Mouse (Mus musculus) MEL (cell line): ENCODE data around the gene Irgm1. TPM values are rescaled to one million over a fixed set of nuclear protein-coding genes. Genes with fewer than 3 reads are reported as not detected.
"Not testable (repeated sequence)": the region's sequence is repeated elsewhere in the genome, so short reads cannot be mapped to it uniquely, and the experiment has no call there.

Experiments used
- DNase-seq: peaks from one replicate; pipeline ENCODE4 v3.0.0; 2011; ENCODE audit warnings: low read depth, low spot score
- H3K27ac ChIP-seq: 2 replicates; pipeline ENCODE4 v1.5.1; 2012; ENCODE audit warnings: low read depth, mild to moderate bottlenecking, control low read depth, low read length, moderate library complexity; ENCODE audit not compliant: control insufficient read depth
- H3K27me3 ChIP-seq, 2 experiments: fragments of 150-350 bp in 1 of 2; sonication (generic) in 1 of 2; 2 replicates each; pipeline ENCODE4 v1.6.1; 2012; ENCODE audit warnings: low read length in 2 of 2, mild to moderate bottlenecking in 2 of 2, improper control_type of control experiment in 1 of 2, moderate library complexity in 1 of 2; ENCODE audit not compliant: insufficient read depth in 2 of 2, control insufficient read depth in 1 of 2
- H3K36me3 ChIP-seq, 2 experiments: 2 replicates each; pipeline ENCODE4 v1.6.1; 2012 to 2014; ENCODE audit warnings: low read length in 2 of 2, improper control_type of control experiment in 1 of 2, inconsistent platforms in 1 of 2, mild to moderate bottlenecking in 1 of 2; ENCODE audit not compliant: insufficient read depth in 2 of 2, control insufficient read depth in 1 of 2
- H3K4me1 ChIP-seq, 2 experiments: fragments of 150-350 bp in 1 of 2; sonication (generic) in 1 of 2; 2 replicates each; pipeline ENCODE4 v1.6.1; 2012; ENCODE audit warnings: low read length in 2 of 2, improper control_type of control experiment in 1 of 2, mild to moderate bottlenecking in 1 of 2; ENCODE audit not compliant: insufficient read depth in 2 of 2, control insufficient read depth in 1 of 2
- H3K4me3 ChIP-seq, 2 experiments: fragments of 150-350 bp in 1 of 2; sonication (generic) in 1 of 2; 2 replicates each; pipeline ENCODE4 v1.5.1; 2012; ENCODE audit warnings: low read depth in 2 of 2, low read length in 2 of 2, mild to moderate bottlenecking in 2 of 2, moderate library complexity in 2 of 2, control low read depth in 1 of 2, improper control_type of control experiment in 1 of 2; ENCODE audit not compliant: control insufficient read depth in 1 of 2, insufficient read depth in 1 of 2
- H3K79me2 ChIP-seq: 2 replicates; pipeline ENCODE4 v1.6.1; 2012; ENCODE audit warnings: mild to moderate bottlenecking, low read length, moderate library complexity; ENCODE audit not compliant: control insufficient read depth, poor library complexity, insufficient read depth
- H3K9ac ChIP-seq: 2 replicates; pipeline ENCODE4 v1.6.1; 2012; ENCODE audit warnings: low read depth, mild to moderate bottlenecking, control low read depth, low read length, moderate library complexity; ENCODE audit not compliant: control insufficient read depth, poor library complexity, severe bottlenecking
- H3K9me3 ChIP-seq: fragments of 150-350 bp; sonication (generic); replicated peaks from 2 replicates; pipeline ENCODE4 v1.6.1; 2012; ENCODE audit warnings: mild to moderate bottlenecking, low read length, improper control_type of control experiment, moderate library complexity; ENCODE audit not compliant: insufficient read depth
- CHD1 ChIP-seq: IDR thresholded peaks from 2 replicates; pipeline ENCODE4 v1.6.1; 2012; ENCODE audit warnings: low read depth, mild to moderate bottlenecking, inconsistent platforms, low read length, improper control_type of control experiment
- CHD2 ChIP-seq: IDR thresholded peaks from 2 replicates; pipeline ENCODE4 v1.6.1; 2011; ENCODE audit warnings: low read length, improper control_type of control experiment
- CTCF ChIP-seq, 3 experiments: IDR thresholded peaks in 2 of 3; conservative IDR thresholded peaks in 1 of 3; 2 replicates each; pipeline ENCODE4 v1.5.1; 2011 to 2012; ENCODE audit warnings: low read length in 3 of 3, low read depth in 2 of 3, mild to moderate bottlenecking in 2 of 3, improper control_type of control experiment in 1 of 3, inconsistent platforms in 1 of 3, mixed read lengths in 1 of 3, moderate library complexity in 1 of 3; ENCODE audit not compliant: control insufficient read depth in 1 of 3, insufficient read depth in 1 of 3, poor library complexity in 1 of 3, severe bottlenecking in 1 of 3
- E2F4 ChIP-seq: IDR thresholded peaks from 2 replicates; pipeline ENCODE4 v1.6.1; 2011; ENCODE audit warnings: low read depth, low read length, improper control_type of control experiment, borderline replicate concordance
- EP300 ChIP-seq, 2 experiments: IDR thresholded peaks; 2 replicates each; pipeline ENCODE4 v1.6.1; 2011; ENCODE audit warnings: improper control_type of control experiment in 2 of 2, low read length in 2 of 2, low read depth in 1 of 2, mild to moderate bottlenecking in 1 of 2
- ETS1 ChIP-seq: IDR thresholded peaks from 2 replicates; pipeline ENCODE4 v1.6.1; 2012; ENCODE audit warnings: low read depth, mild to moderate bottlenecking, inconsistent platforms, low read length, improper control_type of control experiment, moderate library complexity
- GABPA ChIP-seq: IDR thresholded peaks from 2 replicates; pipeline ENCODE4 v1.6.1; 2012; ENCODE audit warnings: low read depth, mild to moderate bottlenecking, inconsistent platforms, low read length, improper control_type of control experiment, moderate library complexity
- HCFC1 ChIP-seq: IDR thresholded peaks from 2 replicates; pipeline ENCODE4 v1.6.1; 2012; ENCODE audit warnings: low read depth, mild to moderate bottlenecking, inconsistent platforms, low read length, improper control_type of control experiment, moderate library complexity
- KAT2A ChIP-seq: conservative IDR thresholded peaks from 2 replicates; pipeline ENCODE4 v1.6.1; 2012; ENCODE audit warnings: low read depth, low read length, improper control_type of control experiment, inconsistent platforms
- MAFK ChIP-seq: IDR thresholded peaks from 2 replicates; pipeline ENCODE4 v1.6.1; 2011; ENCODE audit warnings: low read depth, mild to moderate bottlenecking, low read length, improper control_type of control experiment, borderline replicate concordance
- MAZ ChIP-seq: IDR thresholded peaks from 2 replicates; pipeline ENCODE4 v1.6.1; 2012; ENCODE audit warnings: low read depth, mild to moderate bottlenecking, inconsistent platforms, low read length, improper control_type of control experiment
- MEF2A ChIP-seq: IDR thresholded peaks from 2 replicates; pipeline ENCODE4 v1.6.1; 2014; ENCODE audit warnings: low read depth, mild to moderate bottlenecking, inconsistent platforms, low read length, improper control_type of control experiment; ENCODE audit not compliant: poor library complexity, insufficient replicate concordance, severe bottlenecking; ENCODE audit errors: extremely low read depth
- MXI1 ChIP-seq: IDR thresholded peaks from 2 replicates; pipeline ENCODE4 v1.6.1; 2011; ENCODE audit warnings: mild to moderate bottlenecking, low read depth, low read length, improper control_type of control experiment
- MYB ChIP-seq: IDR thresholded peaks from 2 replicates; pipeline ENCODE4 v1.6.1; 2011; ENCODE audit warnings: mild to moderate bottlenecking, low read depth, low read length, improper control_type of control experiment
- MYC ChIP-seq: IDR thresholded peaks from 2 replicates; pipeline ENCODE4 v1.6.1; 2011; ENCODE audit warnings: low read depth, mild to moderate bottlenecking, low read length, improper control_type of control experiment, moderate library complexity
- NELFE ChIP-seq: IDR thresholded peaks from 2 replicates; pipeline ENCODE4 v1.6.1; 2011; ENCODE audit warnings: low read depth, low read length, improper control_type of control experiment
- NRF1 ChIP-seq: IDR thresholded peaks from 2 replicates; pipeline ENCODE4 v1.6.1; 2014; ENCODE audit warnings: low read depth, mild to moderate bottlenecking, inconsistent platforms, low read length, improper control_type of control experiment, moderate library complexity; ENCODE audit not compliant: poor library complexity, insufficient read depth, severe bottlenecking
- POLR2A ChIP-seq, 2 experiments: IDR thresholded peaks; 2 replicates each; pipeline ENCODE4 v1.6.1; 2011 to 2012; ENCODE audit warnings: low read length in 2 of 2, mild to moderate bottlenecking in 2 of 2, control low read depth in 1 of 2, improper control_type of control experiment in 1 of 2, low read depth in 1 of 2, moderate library complexity in 1 of 2; ENCODE audit not compliant: control insufficient read depth in 1 of 2, insufficient read depth in 1 of 2, poor library complexity in 1 of 2
- POLR2AphosphoS2 ChIP-seq: IDR thresholded peaks from 2 replicates; pipeline ENCODE4 v1.6.1; 2011; ENCODE audit warnings: low read length, improper control_type of control experiment
- RAD21 ChIP-seq: IDR thresholded peaks from 2 replicates; pipeline ENCODE4 v1.6.1; 2011; ENCODE audit warnings: mild to moderate bottlenecking, low read depth, low read length, improper control_type of control experiment
- RCOR1 ChIP-seq: IDR thresholded peaks from 2 replicates; pipeline ENCODE4 v1.6.1; 2012; ENCODE audit warnings: low read depth, mild to moderate bottlenecking, inconsistent platforms, low read length, improper control_type of control experiment
- SIN3A ChIP-seq: IDR thresholded peaks from 2 replicates; pipeline ENCODE4 v1.6.1; 2012; ENCODE audit warnings: low read length, improper control_type of control experiment, inconsistent platforms
- SMC3 ChIP-seq: IDR thresholded peaks from 2 replicates; pipeline ENCODE4 v1.6.1; 2011; ENCODE audit warnings: low read depth, low read length, improper control_type of control experiment
- TAL1 ChIP-seq: IDR thresholded peaks from 2 replicates; pipeline ENCODE4 v1.6.1; 2012; ENCODE audit warnings: mild to moderate bottlenecking, inconsistent platforms, low read length, moderate library complexity, mixed read lengths
- TBP ChIP-seq: IDR thresholded peaks from 2 replicates; pipeline ENCODE4 v1.8.0; 2011; ENCODE audit warnings: low read depth, low read length, improper control_type of control experiment
- TCF12 ChIP-seq: IDR thresholded peaks from 2 replicates; pipeline ENCODE4 v1.6.1; 2014; ENCODE audit warnings: low read depth, mild to moderate bottlenecking, inconsistent platforms, low read length, improper control_type of control experiment, moderate library complexity
- UBTF ChIP-seq: IDR thresholded peaks from 2 replicates; pipeline ENCODE4 v1.6.1; 2012; ENCODE audit warnings: low read depth, mild to moderate bottlenecking, inconsistent platforms, low read length, improper control_type of control experiment, moderate library complexity, borderline replicate concordance; ENCODE audit not compliant: insufficient read depth
- USF1 ChIP-seq: IDR thresholded peaks from 2 replicates; pipeline ENCODE4 v1.6.1; 2014; ENCODE audit warnings: low read depth, mild to moderate bottlenecking, inconsistent platforms, low read length, improper control_type of control experiment, moderate library complexity
- ZC3H11A ChIP-seq: IDR thresholded peaks from 2 replicates; pipeline ENCODE4 v1.6.1; 2012; ENCODE audit warnings: low read depth, mild to moderate bottlenecking, inconsistent platforms, low read length, improper control_type of control experiment
- ZKSCAN1 ChIP-seq: IDR thresholded peaks from 2 replicates; pipeline ENCODE4 v1.6.1; 2012; ENCODE audit warnings: low read depth, mild to moderate bottlenecking, inconsistent platforms, low read length, improper control_type of control experiment, moderate library complexity
- polyA plus RNA-seq, 2 experiments: library from polyadenylated mRNA; stranded (reverse) in 1 of 2; unstranded in 1 of 2; fragments of >175 nt in 1 of 2; fragments of >200 nt in 1 of 2; gene quantifications; 2 replicates each; pipeline versions ENCODE4 v1.2.1 to v1.2.4; 2012; ENCODE audit warnings: low replicate concordance in 2 of 2, low read depth in 1 of 2; ENCODE audit not compliant: insufficient read length in 2 of 2, insufficient read depth in 1 of 2, missing spikeins in 1 of 2
- total RNA-seq: library from RNA; depleted of rRNA; stranded (reverse); fragments of 300-350 nt; gene quantifications from 2 replicates; pipeline ENCODE4 v1.2.3, GENCODE M21; 2012

Gene Irgm1
- total and polyA plus RNA-seq, 3 experiments, result 10.0 to 10.7 TPM; not detected in 1

DNA sequence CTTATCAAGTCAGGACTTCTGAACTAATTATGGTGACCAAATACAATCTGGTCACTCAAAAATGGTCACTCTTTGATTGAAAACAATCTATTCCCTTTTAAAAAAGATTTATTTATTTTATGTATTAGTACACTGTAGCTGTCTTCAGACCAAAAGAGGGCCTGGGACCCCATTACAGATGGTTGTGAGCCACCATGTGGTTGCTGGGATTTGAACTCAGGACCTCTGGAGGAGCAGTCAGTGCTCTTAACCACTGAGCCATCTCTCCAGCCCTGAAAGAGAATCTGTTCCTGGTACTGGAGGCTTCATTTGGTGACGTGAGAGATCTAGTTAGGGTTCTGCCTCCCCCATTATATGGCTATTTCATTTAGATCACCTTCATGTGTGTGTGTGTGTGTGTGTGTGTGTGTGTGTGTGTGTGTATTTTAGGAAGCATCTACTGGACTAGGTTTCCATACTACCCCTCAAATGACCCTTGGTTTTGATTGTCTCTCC, 3.9 kb upstream of the Irgm1 start:
- peaks cover 6 to 19% of the 10 kb centered on the region in 2 experiments for H3K4me1 ChIP-seq
- H3K9me3 ChIP-seq, H3K27me3 ChIP-seq, H3K27ac ChIP-seq, H3K9ac ChIP-seq, H3K4me3 ChIP-seq: not testable (repeated sequence)
- DNase-seq, result peak; percentile 47
- H3K36me3 ChIP-seq, result peaks cover 0 to 12% of the 10 kb centered on the region in 2 experiments; a peak in 2 of 4 replicates
- peaks cover 12% of the 10 kb centered on the region; the same call in 1 of the 2 replicates for H3K79me2 ChIP-seq
- peak; percentile 98 for TF ChIP-seq TBP
- TF ChIP-seq, all 39 proteins: peak for 1; not testable (repeated sequence) for 38

GRCm38 (mm10) chr11:48874465-48874864, 3.0 kb upstream of the Irgm1 start:
- peak overlapping the region in 1 of 2 experiments; percentile 86; a peak in 2 of 4 replicates for H3K4me3 ChIP-seq
- H3K9me3 ChIP-seq, result no peaks in the 10 kb centered on the region
- H3K27ac ChIP-seq, result peak overlapping the region; percentile 95
- DNase-seq, result peak; percentile 92
- H3K4me1 ChIP-seq, result peaks cover 6 to 24% of the 10 kb centered on the region in 2 experiments
- H3K36me3 ChIP-seq, result peaks cover 0 to 12% of the 10 kb centered on the region in 2 experiments; a peak in 2 of 4 replicates
- peaks cover 16% of the 10 kb centered on the region; the same call in 1 of the 2 replicates for H3K79me2 ChIP-seq
- peak overlapping the region; percentile 4; the same call in 1 of the 2 replicates for H3K9ac ChIP-seq
- no peaks in the 10 kb centered on the region for H3K27me3 ChIP-seq
- no peak for TF ChIP-seq NRF1
- no peak for TF ChIP-seq MAFK
- no peak for TF ChIP-seq KAT2A
- TF ChIP-seq MEF2A, result no peak
- TF ChIP-seq TCF12, result 0 out of 2 replicates have a peak, but pooled peaks have one; percentile 15
- no peak for TF ChIP-seq CHD2
- no peak for TF ChIP-seq MYB
- peak; percentile 96 for TF ChIP-seq ZC3H11A
- peak; percentile 82 for TF ChIP-seq MXI1
- no peak for TF ChIP-seq ZKSCAN1
- peak; percentile 64 to 93 (median 85) for TF ChIP-seq CTCF (IDR thresholded peaks at IDR 0.05 in 2 of 3, conservative IDR thresholded peaks at IDR 0.05 in 1 of 3; ENCODE audit: control insufficient read depth in 1 of 3, insufficient read depth in 1 of 3, low read depth in 2 of 3, low read length in 3 of 3, poor library complexity in 1 of 3, severe bottlenecking in 1 of 3)
- TF ChIP-seq CHD1, result 0 out of 2 replicates have a peak, but pooled peaks have one; percentile 23
- peak; percentile 21; the same call in 1 of the 2 replicates for TF ChIP-seq NELFE
- TF ChIP-seq RCOR1, result peak; percentile 63
- no peak for TF ChIP-seq POLR2AphosphoS2
- peak in 1 of 2 experiments; percentile 34; a peak in 1 of 4 replicates for TF ChIP-seq EP300 (IDR thresholded peaks at IDR 0.05; ENCODE audit: low read depth in 1 of 2, low read length in 2 of 2)
- peak; percentile 51; the same call in 1 of the 2 replicates for TF ChIP-seq ETS1
- peak; percentile 97 for TF ChIP-seq RAD21
- TF ChIP-seq MAZ, result peak; percentile 68; the same call in 1 of the 2 replicates
- peak; percentile 90 for TF ChIP-seq SIN3A
- peak; percentile 43 for TF ChIP-seq HCFC1
- 0 out of 2 replicates have a peak, but pooled peaks have one; percentile 8 for TF ChIP-seq USF1
- no peak for TF ChIP-seq GABPA
- 0 out of 2 replicates have a peak, but pooled peaks have one; percentile 31 for TF ChIP-seq TBP
- peak; percentile 87; the same call in 1 of the 2 replicates for TF ChIP-seq MYC
- TF ChIP-seq TAL1, result no peak
- no peak for TF ChIP-seq POLR2A (IDR thresholded peaks at IDR 0.05; ENCODE audit: control insufficient read depth in 1 of 2, insufficient read depth in 1 of 2, low read depth in 1 of 2, low read length in 2 of 2, poor library complexity in 1 of 2)
- no peak for TF ChIP-seq E2F4
- TF ChIP-seq SMC3, result peak; percentile 98
- no peak for TF ChIP-seq UBTF
